Mouse (Mus musculus) gastrocnemius, postnatal 36 days (tissue): ENCODE measurements around the gene Exd2. TPM values are rescaled to one million over a fixed set of nuclear protein-coding genes. Genes with fewer than 3 reads are reported as not detected.

Source experiments
- DNase-seq, 2 experiments: peaks; one replicate each; pipeline ENCODE4 v3.0.0; 2022
- intact Hi-C: fragments of 180-260 bp; cut with DNase I; formaldehyde crosslinking; loops from one replicate; pipeline ENCODE4 v1.15.1; 2025
- total RNA-seq, 2 experiments: library from RNA; stranded (reverse); gene quantifications; 2 replicates each; pipeline ENCODE4 v1.2.3; 2021

The Exd2 gene
- total RNA-seq, 2 experiments from 2014 or later, result 33.5 to 34.2 TPM

DNA sequence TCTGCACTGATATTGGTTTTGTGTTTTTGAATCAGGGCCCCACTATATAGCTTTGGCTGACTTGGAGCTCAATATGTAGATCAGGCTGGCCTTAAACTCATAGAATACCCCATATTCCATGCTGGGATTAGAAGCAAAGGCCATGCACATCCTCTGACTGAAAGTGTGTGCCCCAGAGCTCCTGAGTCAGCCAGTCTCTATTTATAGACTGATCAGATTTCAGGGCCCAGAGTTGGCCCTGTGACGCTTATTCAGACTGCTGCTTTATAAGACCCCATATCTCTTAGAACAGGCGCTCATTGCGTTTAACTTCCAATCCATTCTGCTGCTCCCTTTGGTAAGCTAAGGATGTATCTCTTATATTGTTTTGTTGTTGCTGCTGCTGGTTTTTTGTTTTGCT is 17.1 kb downstream of the Exd2 start:
- no peak for DNase-seq
- intact Hi-C loops, result loop anchor here (5.0 kb wide), 1 partner anchor 43 kb away; the partner anchor contains the start of gene Dcaf5

DNA sequence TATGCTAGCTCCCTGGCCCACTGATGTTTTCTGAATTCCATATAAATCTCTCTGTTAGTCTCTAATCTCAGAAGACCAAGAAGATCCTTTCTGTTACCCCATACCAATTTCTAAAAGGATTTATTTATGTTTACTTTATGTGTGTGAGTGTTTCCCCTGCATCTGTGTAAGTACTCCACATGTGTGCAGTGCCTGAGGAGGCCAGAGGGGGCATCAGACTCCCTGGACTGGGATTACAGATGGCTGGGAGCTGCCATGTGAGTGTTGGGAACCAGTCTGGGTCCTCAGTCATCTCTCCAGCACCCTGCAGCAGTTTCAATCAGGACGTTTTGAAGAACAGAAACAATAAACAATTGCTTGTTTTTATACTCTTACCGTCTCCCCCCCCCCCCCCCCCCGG is 20.5 kb downstream of the Exd2 start:
- DNase-seq, result no peak
- intact Hi-C loops, result loop anchor here (5.0 kb wide), 1 partner anchor 46 kb away; the partner anchor contains the start of gene Dcaf5

DNA sequence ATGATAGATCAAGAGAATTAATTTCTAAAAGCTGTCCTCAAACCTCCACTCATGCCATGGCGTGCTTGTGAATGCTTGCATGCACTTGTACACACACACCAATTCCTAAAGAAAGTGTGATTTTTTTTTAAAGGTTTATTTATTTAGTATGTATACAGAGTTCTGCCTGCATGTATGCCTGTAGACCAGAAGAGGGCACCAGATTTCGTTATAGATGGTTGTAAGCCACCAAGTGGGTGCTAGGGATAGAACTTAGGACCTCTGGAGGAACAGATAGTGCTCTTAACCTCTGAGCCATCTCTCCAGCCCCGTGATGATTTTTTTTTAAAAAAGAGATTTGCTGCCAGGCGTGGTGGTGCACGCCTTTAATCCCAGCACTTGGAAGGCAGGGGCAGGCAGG is 30.4 kb downstream of the Exd2 start:
- intact Hi-C loops, result no loop called here
- no peak for DNase-seq

DNA sequence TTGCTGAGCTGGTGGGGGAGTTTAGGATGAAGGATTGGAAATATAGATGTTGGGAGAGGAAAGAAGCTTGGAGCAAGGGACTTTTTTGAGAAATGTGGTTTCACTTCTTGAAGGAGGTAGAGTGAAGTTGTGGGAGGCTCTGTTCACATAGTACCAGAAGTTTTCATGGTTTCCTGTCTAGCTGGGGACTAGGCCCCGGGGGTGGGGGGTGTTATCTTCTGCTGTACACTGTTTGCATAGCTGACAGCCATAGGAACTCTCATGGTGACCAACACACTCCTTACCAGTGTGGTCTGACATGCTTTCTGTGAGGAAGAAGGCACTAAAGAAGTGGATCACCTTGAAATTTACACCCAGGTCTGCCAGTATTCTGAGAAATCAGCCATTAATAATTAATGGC is 32.8 kb downstream of the Exd2 start:
- no peak for DNase-seq
- intact Hi-C loops, result no loop called here

DNA sequence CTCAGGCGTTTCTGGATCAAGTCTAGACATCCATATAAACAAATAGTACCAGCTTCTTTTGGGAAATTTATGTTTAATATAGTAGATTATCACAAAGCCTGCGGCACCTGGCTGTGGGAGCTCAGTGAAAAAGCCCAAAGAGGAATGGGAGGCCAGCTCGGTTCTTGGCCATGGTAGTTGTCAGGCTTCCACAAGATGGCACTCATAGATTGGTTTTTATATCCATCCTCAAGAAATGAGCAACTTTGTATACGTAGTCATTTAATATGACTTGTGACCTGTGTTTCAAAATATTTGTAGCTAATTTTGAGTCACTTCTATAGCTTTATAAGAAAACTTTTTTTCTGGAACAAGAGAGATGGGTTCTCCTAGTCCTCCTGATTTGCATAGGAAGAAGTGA is 35.5 kb downstream of the Exd2 start:
- intact Hi-C loops, result no loop called here
- DNase-seq, result no peak

DNA sequence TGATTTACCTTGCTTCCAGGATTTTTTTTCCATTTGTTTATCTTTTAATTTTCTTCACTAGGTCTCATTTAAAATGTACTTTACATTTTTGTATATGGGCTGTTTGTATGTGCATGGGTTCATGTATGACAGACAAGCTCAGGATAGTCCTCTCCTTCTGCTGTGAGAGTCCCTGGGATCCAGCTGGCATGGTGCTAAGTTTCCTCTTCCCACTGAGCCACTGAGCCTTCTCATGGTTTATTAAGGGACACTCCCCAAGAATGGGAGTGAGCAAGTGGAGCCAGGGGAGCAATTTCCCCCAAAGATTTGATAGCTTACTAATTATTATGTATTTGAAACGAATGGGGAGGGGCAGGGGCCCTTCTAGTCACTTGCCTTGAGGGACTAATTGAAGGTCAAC is 37.6 kb downstream of the Exd2 start:
- DNase-seq, result no peak
- intact Hi-C loops, result no loop called here

DNA sequence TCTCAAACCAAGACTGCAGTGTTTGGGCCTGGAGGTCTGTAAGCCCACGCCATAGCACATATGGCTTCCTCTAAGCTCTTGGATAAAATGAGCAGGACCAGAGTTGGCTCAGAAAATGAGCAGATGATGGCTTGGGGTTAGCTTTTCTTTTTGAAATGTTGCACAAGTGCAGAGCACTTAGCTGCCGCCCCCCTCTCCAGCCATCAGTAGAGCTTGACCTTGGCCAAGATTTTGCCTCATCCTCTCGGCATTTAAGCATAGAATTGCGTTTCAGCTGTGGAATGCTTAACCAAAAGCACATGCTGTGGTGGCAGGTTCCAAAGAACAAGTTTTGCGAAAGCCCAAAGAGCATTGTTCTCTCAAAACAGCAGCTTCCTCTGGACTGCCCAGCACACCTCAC is 41.8 kb downstream of the Exd2 start:
- intact Hi-C loops, result no loop called here

DNA sequence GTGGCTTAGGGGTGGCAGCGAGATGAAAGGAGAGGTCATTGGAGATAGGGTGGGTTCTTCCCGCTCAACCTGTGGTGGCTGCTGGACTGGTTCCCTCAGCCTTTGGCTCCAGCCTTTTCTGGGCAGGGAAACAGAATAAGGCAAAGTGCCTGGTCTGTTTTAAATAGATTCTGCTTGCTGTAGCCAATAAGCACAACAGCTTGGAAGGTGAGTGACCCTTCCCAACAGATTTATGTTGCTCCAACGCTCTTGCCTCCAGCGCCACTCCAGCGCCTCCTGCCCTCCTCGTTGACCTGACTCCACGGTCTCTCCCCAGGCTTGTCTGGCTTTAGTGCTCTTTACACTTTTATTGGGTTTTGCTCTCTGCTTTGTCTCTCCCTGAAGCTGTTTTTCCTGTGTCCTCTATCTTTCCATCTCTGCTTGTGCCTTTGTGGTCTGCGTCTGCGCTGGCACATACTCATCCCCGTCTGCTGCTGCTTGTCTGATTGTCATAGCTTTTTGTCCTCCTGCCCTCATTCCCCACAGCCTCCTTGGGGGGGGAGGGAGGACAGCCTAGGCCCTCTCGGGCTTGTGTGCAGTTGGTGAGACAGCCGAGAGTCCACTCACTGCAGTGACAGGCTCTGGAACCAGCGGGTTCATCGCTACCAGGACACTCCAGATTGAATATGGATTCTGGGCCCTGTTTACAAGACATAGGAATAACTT is 44.3 kb downstream of the Exd2 start:
- intact Hi-C loops, result no loop called here

More for the DNA sequence above, 41.8 kb downstream of the Exd2 start:
- DNase-seq, result no peak

DNA sequence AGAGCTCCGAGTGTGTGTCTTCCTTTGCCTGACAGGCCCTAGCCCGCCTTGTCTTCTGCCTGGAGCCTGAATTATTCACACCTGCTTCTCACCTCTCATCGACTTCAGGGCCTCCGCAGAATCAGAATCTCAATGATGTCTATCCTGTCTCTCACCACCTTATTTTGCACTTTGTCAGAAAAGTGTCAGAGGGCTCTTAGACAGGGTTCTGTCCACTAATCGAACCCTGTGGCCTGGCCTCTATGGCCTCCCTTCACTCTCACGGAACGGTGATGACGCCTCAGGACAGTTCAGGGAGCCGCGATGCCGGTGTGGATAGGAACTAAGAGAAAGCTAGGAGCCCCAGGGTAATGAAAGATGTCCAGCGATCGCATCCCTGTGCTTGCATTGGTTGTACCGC is 55.1 kb downstream of the Exd2 start, which contains the start of gene Galnt16:
TSS of gene Galnt16 (plus strand) at position 301 of the 400 bp plus-strand sequence.
- no peak for DNase-seq
- intact Hi-C loops, result no loop called here

More for the DNA sequence above, 44.3 kb downstream of the Exd2 start:
- peak; percentile 33 to 39 for DNase-seq

DNA sequence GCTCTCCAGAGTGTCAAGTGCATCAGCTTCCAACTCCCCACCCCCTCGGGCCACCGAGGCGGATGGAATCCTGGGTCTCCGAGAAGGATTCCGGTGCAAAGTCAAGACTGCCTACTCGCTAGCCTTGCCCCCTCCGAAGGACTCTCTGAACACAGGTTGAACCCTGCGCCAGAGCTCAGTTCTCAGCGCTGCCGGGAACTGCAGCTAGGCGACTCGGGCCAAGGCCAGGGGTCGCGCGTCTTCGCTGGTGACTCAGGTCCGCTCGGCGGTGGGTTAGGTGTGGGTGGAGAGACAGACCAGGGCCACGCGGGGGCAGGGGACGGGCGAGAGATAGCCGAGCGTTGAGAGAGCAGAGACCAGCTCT is 55.5 kb downstream of the Exd2 start:
- intact Hi-C loops, result no loop called here

DNA sequence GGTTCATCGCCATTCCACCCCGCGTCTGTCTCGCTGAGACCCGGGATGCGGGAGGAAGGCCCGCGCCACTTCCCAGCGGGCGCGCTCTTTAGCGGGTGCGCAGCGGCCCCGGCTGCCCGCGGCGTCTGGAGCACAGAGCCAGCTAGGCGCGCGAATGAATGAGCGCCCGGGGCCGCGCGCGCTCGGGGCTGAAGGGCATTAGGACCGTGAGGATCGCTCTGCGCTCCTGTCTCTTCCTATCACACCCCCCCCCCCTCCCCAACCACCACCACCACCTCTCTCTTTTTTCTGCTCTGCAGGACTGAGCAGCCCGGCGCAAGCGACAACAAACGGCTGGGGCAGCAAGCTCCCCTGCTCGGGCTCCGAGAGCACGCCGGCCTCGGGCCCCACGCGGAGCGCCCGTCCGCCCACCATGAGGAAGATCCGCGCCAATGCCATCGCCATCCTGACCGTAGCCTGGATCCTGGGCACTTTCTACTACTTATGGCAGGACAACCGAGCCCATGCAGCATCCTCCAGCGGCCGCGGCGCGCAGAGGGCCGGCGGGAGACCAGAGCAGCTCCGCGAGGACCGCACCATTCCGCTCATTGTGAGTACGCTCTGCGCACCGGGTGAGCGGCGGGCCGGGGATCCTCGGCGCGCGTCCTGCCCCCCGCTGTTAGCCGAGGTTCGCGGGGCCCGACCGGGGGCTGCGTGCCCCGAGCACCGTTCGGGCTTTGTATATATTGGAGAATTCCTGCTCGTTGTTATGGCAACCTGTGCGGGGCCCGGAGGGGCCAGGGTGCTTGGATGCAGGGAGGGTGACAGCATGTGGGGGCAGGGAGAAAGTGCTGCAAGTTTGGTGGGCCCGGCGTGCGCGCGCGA is 56.1 kb downstream of the Exd2 start:
- intact Hi-C loops, result no loop called here
- DNase-seq, result no peak

More for the DNA sequence above, 55.5 kb downstream of the Exd2 start:
- no peak for DNase-seq

DNA sequence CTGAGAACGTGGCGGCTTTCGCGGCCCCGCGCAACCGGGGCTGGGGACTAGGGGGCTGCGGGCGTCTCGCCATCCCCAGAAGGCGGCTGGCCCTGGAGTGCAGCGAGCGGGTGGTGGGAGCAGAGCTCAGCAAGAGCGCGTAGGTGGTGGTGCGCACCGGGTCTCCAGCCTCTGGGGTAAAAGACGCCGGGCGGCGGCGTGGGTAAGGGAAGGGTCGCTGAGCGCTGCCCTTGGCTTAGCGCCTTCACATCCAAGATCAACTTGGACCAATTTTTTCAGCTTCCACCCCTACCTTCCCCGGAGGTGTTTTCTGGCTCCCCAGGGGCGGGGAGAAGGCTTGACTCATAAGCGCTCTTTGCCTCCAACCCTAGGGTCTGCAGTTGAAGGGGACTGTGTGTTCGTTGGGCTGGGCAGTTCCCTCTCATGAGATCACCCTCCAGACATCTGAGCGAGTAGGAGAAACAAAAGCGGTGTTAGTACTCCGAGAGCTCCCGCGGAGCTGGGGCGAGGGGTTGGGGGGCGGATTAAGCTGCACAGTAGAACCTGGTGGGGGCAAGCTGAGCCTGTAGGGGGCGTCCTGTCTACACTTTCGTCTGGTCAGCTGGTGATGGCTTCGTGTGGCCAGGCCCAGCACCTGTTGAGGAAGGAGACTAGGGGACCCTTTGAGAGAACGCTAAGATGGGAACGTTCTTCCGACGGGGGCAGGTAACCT is 56.9 kb downstream of the Exd2 start:
- DNase-seq, result peak in 1 of 2 experiments; percentile 55
- intact Hi-C loops, result no loop called here

DNA sequence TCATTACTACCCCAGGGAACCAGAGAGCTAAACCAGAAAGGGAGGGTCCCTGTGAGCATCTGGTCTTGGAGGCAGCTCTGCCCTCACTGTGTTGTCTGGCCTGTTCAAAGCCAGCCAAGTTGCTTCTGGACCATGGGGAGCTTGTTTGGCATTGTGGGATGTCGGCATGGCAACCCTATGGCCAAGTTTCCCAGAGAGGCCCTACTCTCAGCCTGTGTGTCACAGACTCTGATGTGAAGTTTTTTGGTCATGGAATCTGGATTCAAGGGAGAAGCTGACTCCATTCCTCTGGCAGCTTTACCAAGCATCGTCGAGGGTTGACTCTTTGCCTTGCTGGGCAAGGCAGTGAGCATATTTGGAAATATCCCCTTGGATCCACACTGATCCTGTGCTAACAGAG is 59.1 kb downstream of the Exd2 start:
- intact Hi-C loops, result no loop called here

DNA sequence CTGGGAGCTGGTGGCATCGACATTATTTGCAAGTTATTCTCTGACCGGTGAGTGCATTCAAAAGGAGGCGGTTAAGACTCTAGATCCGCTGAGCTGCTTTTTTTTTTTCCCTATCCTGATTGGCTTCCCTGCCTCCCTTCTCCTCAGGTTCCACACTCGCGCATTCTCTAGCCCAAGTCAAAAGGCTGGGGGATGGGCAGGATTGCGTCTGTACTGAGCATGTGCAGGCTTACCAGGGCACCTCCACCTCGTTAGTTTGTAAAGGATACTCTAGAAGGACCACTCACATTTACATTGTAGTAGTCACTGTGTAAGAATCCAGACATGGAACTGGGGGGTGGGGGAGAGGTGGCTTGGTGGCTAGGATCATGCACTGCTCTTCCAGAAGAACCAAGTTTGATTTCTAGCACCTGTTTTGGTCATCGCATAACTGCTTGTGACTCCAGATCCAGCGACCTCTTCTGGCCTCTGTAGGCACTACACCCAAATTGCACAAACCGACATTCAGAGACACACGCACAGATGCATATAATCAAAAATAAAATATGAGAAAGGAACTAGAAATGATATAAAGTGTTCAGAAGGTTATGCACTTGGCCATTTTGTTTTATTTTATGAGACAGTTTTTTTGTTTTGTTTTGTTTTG is 61.5 kb downstream of the Exd2 start:
- DNase-seq, result no peak
- intact Hi-C loops, result no loop called here

More for the DNA sequence above, 59.1 kb downstream of the Exd2 start:
- peak; percentile 50 to 51 for DNase-seq

DNA sequence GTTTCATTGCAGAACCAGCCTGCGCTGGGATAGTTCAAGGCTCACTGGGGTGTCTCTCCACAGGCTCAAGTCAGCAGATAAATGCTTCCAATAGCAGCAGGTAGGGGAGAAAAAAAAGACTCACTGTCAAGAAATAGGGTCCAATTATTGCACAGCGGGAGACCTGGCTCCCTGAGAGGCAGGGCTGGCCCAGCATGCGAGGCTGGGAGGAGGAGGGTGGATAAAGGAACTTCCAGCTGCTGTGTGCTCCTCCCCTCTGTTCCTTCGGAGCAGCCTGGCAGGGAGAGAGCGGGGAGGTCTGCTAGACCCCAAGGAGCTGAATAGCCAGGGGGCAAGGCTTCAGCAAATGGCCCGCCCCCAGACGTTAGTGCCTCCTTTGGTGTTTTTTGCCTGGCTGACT is 62.6 kb downstream of the Exd2 start:
- DNase-seq, result no peak
- intact Hi-C loops, result no loop called here

DNA sequence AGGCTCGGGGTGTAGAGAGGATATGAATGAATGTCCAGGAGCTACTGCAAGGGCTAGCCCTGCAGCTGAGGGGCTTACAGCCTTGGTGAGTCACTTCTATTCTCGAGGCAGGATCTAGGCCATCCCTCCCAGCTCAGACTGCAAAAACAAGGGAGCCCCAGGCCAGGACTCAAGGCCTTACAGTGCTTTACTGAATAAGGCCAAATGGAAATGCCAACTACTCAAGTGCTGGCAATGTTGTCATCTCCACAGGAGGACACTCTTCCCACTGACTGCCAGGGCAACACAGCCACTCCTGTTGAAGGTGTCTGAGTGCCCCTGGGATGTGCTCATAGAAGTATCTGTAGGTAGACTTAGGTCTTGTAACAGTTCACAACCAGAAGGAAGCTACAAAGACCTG is 63.6 kb downstream of the Exd2 start:
- intact Hi-C loops, result no loop called here
- no peak for DNase-seq

DNA sequence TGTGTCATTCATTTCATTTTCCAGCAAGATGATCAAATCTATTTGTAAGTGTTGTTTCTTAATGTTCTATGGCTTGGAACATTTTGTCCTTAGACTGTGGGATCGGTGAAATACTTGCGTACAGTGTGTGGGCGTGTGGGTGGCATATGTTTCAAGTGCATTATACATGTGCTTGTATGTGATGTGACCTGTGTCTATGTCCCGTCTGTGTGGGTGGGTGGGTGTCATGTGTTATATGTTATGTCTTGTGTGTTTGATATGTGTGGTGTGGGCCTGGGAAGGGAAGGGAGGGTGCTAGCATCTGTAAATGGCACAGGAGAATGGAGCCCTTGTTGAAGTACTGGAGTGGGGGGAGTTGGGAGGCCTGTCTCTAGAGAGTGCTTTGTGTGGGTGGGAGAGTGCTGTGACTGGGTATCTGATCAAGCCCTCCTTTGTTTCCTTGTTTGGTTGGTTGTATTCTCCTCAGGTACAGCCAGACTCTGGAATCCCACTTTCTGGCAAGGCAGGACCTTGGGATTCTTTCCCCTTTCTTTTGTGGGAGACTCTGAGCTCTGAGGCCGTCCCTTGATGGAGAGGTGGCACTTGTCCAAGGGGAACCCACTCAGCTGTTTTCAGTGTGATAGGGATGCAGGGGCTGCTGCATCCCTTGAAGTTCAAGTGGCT is 65.0 kb downstream of the Exd2 start:
- intact Hi-C loops, result no loop called here
- no peak for DNase-seq

DNA sequence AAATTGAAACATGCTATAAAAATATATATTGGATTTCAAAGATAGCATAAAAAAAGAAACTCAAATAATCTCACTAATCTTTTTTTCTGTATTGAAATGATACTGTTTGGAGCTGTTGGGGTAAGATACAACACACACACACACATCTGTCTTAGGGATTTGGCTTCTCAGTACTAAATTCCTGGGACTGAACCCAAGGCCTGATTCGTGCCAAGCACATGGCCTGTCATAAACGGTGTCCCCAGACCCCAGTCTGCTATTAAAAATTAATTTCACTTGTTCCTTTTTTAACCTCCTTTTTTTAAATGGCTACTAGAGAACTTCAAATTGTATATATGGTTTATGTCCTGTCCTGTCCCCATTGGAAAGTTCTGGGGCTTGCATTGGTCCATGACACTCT is 67.2 kb downstream of the Exd2 start:
- intact Hi-C loops, result no loop called here
- peak in 1 of 2 experiments; percentile 50 for DNase-seq

DNA sequence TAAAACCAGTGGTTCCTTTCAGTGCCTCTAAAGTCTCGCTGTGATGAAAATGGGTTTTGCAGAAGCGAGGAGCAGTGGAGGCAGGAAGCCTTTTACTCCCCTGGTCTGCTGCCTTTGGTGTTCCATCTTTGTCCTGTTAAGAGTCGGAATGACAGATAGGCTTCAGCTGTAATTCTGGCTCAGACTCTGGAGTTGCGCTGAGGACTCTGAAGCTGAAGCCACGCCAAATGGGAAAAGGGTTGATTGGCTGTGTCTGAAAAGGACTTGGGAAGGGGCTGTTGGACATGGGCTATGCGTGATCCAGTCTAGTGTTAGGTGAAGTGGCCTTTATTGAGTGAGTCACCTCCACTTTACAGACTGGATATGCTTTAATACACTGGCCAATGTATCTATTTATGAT is 67.7 kb downstream of the Exd2 start:
- intact Hi-C loops, result no loop called here
- no peak for DNase-seq

DNA sequence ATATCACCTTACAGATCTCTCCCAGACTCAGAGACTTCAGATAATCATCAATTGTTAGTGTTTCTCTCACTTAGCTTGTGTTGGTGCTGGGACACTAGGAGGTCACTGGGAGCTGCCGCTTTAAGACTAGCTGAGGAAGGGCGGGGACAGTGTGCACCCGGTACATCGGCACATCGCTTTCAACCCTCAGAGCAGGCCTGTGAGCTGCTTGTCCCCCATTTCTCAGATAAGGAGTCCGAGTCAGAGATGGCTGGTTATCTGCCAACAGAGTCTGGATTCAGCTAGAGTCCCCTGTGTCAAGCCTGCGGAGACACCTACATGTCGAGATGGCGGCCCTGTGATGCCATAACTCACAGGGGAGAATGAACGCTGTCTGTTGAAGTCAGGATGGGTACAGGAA is 68.7 kb downstream of the Exd2 start:
- intact Hi-C loops, result no loop called here
- DNase-seq, result no peak
